In genomic region chr3:51880506-51881036, GRCm38 (mm10) we compare ENCODE assay signal across 16 mouse cellular contexts.
DNase-seq lines count a peak whose midpoint lies in the region; ATAC-seq and TF ChIP-seq lines count a peak whose summit lies in the region.
"Had no signal": no experiment of that assay in that cellular context is flagged by ENCODE, and none has a peak within 500 bp of the region (broad histone marks: within the 10 kb centered on the region; RNA-seq: fewer than 3 reads in every experiment).

No protein-coding gene starts in this region.

- peaks cover 25% of the 10 kb centered on the region for H3K4me1 ChIP-seq in kidney, postnatal 0 days (replicated peaks; ENCODE audit: insufficient read depth, low read length)
- peaks cover 11% of the 10 kb centered on the region for H3K4me1 ChIP-seq in midbrain, embryonic 14.5 days (ENCODE audit: control insufficient read depth, insufficient read depth, low read length)
- peaks cover 3% of the 10 kb centered on the region; the same call in 1 of the 2 replicates for H3K4me1 ChIP-seq in intestine, postnatal 0 days (replicated peaks; ENCODE audit: control insufficient read depth, insufficient read depth, low read length)

- TF ChIP-seq CTCF in kidney, postnatal 0 days (IDR thresholded peaks at IDR 0.05; ENCODE audit: low read depth) = no peak
- TF ChIP-seq CTCF in brain, embryonic 14.5 days (IDR thresholded peaks at IDR 0.05; ENCODE audit: borderline replicate concordance, extremely low read depth, insufficient read depth, insufficient read length) = no peak
- no peak for TF ChIP-seq CTCF in intestine, postnatal 0 days (IDR thresholded peaks at IDR 0.05; ENCODE audit: low read depth)

- no peak for DNase-seq in kidney, postnatal 0 days (ENCODE audit: low spot score)
- DNase-seq in kidney, postnatal 25 days = no peak
- DNase-seq in brain, embryonic 14.5 days (ENCODE audit: low read depth) = peak; percentile 70
- no peak for DNase-seq in midbrain, embryonic 14.5 days
- no peak for DNase-seq in heart, adult 11 months
- DNase-seq: cerebellum, adult 18-20 months; embryo, embryonic 11 days; gastrocnemius, postnatal 25 days; thymus, postnatal 14 days had no signal

- H3K9me3 ChIP-seq in kidney, postnatal 0 days (replicated peaks; ENCODE audit: low read length) = no peaks in the 10 kb centered on the region
- H3K9me3 ChIP-seq in midbrain, embryonic 14.5 days (ENCODE audit: control insufficient read depth, low read length) = no peaks in the 10 kb centered on the region
- H3K9me3 ChIP-seq in intestine, postnatal 0 days (ENCODE audit: control insufficient read depth) = no peaks in the 10 kb centered on the region
- H3K9me3 ChIP-seq: megakaryocyte, embryonic 14.5 days; stomach, embryonic 15.5 days had no signal

- TF ChIP-seq POLR2A in brain, embryonic 14.5 days (IDR thresholded peaks at IDR 0.05; ENCODE audit: borderline replicate concordance, extremely low read depth, insufficient read depth, insufficient read length, poor library complexity, severe bottlenecking) = no peak

- no peak overlapping the region for H3K4me3 ChIP-seq in kidney, postnatal 0 days (replicated peaks; ENCODE audit: low read depth, low read length)
- H3K4me3 ChIP-seq in midbrain, embryonic 14.5 days (replicated peaks; ENCODE audit: low read depth, low read length) = no peak overlapping the region
- no peak overlapping the region for H3K4me3 ChIP-seq in intestine, postnatal 0 days (ENCODE audit: low read depth, low read length)
- H3K4me3 ChIP-seq: megakaryocyte, embryonic 14.5 days; stomach, embryonic 15.5 days had no signal

- no peaks in the 10 kb centered on the region for H3K36me3 ChIP-seq in kidney, postnatal 0 days (ENCODE audit: insufficient read depth, low read length)
- H3K36me3 ChIP-seq in midbrain, embryonic 14.5 days (ENCODE audit: control insufficient read depth, insufficient read depth, low read length) = no peaks in the 10 kb centered on the region
- no peaks in the 10 kb centered on the region for H3K36me3 ChIP-seq in intestine, postnatal 0 days (ENCODE audit: control insufficient read depth, insufficient read depth)
- H3K36me3 ChIP-seq: stomach, embryonic 15.5 days had no signal

- peak overlapping the region; percentile 19; the same call in 1 of the 2 replicates for H3K4me2 ChIP-seq in kidney, postnatal 0 days (ENCODE audit: low read length)
- peak overlapping the region; percentile 1; the same call in 1 of the 2 replicates for H3K4me2 ChIP-seq in midbrain, embryonic 14.5 days (ENCODE audit: low read length)
- H3K4me2 ChIP-seq in intestine, postnatal 0 days (replicated peaks; ENCODE audit: low read depth) = no peak overlapping the region
- H3K4me2 ChIP-seq: stomach, embryonic 15.5 days had no signal

- H3K27ac ChIP-seq in kidney, postnatal 0 days = no peak overlapping the region
- peak overlapping the region; percentile 50 for H3K27ac ChIP-seq in midbrain, embryonic 14.5 days (replicated peaks; ENCODE audit: low read depth, low read length)
- no peak overlapping the region for H3K27ac ChIP-seq in intestine, postnatal 0 days (ENCODE audit: low read depth, low read length)
- H3K27ac ChIP-seq: liver, embryonic 14.5 days; stomach, embryonic 15.5 days had no signal

- WGBS in kidney, postnatal 0 days = 50% methylated on average over 8 of the region's 8 CpGs
- WGBS in midbrain, embryonic 14.5 days = 42% methylated on average over 8 of the region's 8 CpGs
- 78% methylated on average over 8 of the region's 8 CpGs for whole genome bisulfite sequencing in intestine, postnatal 0 days

- no peak overlapping the region for H3K9ac ChIP-seq in kidney, postnatal 0 days (ENCODE audit: low read depth, low read length)
- H3K9ac ChIP-seq in midbrain, embryonic 14.5 days (replicated peaks; ENCODE audit: low read length) = no peak overlapping the region; the same call in 1 of the 2 replicates
- H3K9ac ChIP-seq in intestine, postnatal 0 days (ENCODE audit: low read depth, low read length) = no peak overlapping the region
- H3K9ac ChIP-seq: liver, embryonic 14.5 days; stomach, embryonic 15.5 days had no signal

- no peaks in the 10 kb centered on the region for H3K27me3 ChIP-seq in kidney, postnatal 0 days (ENCODE audit: insufficient read depth, low read length)
- no peaks in the 10 kb centered on the region for H3K27me3 ChIP-seq in midbrain, embryonic 14.5 days (ENCODE audit: control insufficient read depth, insufficient read depth, low read length)
- no peaks in the 10 kb centered on the region for H3K27me3 ChIP-seq in intestine, postnatal 0 days (replicated peaks; ENCODE audit: control insufficient read depth, insufficient read depth, low read length)
- H3K27me3 ChIP-seq: megakaryocyte, embryonic 14.5 days; stomach, embryonic 15.5 days had no signal

- no peak for ATAC-seq in kidney, postnatal 0 days (replicated peaks; ENCODE audit: low FRiP score, low read depth)
- 0 out of 2 replicates have a peak, but pooled peaks have one; percentile 1 for ATAC-seq in granulocyte monocyte progenitor cell, adult 5-6 weeks (replicated peaks; ENCODE audit: poor library complexity, severe bottlenecking)
- ATAC-seq in midbrain, embryonic 14.5 days (ENCODE audit: low FRiP score, low TSS enrichment) = no peak
- ATAC-seq in intestine, postnatal 0 days = no peak
- ATAC-seq: activated CD4-positive, CD25-positive, alpha-beta regulatory T cell, adult 4 months; CD4-positive, CD25-positive, alpha-beta regulatory T cell, adult 4 months had no signal
